Mouse (Mus musculus): ENCODE results near the gene Them7. TPM values are rescaled to one million over a fixed set of nuclear protein-coding genes. Genes with fewer than 3 reads are reported as not detected.

Them7 gene
- polyA plus RNA-seq, 1 experiment = not detected

DNA sequence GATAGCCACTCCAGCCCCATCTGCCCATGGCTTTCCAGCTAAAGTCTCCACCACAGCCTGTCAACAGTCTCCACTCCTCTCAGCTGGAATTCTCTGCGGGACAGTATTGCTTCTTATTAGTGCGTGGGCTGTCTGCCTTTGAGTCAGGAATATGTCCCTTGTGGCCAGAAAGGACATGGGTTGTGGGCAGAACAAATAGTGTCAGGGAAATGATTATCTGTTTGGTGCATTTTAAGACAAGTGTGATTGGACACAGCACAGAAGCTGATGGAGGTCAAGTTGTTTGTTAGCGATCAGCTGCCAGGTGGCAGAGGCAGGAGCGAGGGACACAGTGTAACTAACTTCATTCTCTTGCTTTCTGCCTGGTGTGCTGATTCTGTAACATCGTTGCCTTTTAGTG, 132.7 kb downstream of the Them7 start:
- Histone ChIP-seq H3K27ac (ENCODE audit: insufficient read depth, low read length) (no peak overlapping the region), H3K4me3 (ENCODE audit: insufficient read depth, low read length) (no peak overlapping the region), H3K4me1 (ENCODE audit: control insufficient read depth, insufficient read depth, low read length) (no peaks in the 10 kb centered on the region)
- TF ChIP-seq POLR2A (IDR thresholded peaks at IDR 0.05; ENCODE audit: extremely low read depth, insufficient read depth, low read length) (no peak), CTCF (IDR thresholded peaks at IDR 0.05; ENCODE audit: extremely low read depth, insufficient read depth, low read length) (no peak)

DNA sequence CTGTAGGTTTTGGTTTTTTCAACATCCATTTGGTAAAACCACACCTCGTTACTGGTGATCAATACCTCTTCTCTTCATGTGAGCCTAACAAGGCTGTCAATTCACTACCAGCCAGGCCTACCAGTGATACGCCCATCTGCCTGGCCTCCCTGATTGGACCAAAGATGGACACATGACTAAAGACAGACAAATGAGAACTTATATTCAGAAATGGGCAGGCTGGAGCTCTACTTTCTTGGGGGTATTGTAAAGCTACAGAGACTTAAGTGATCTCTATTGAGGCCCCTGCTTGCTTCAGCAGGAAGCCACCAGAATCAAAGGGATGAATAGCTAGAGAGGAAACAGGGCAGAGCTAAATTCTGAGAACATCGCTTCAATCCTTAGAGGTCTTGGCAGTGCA, 133.9 kb downstream of the Them7 start:
- TF ChIP-seq CTCF (IDR thresholded peaks at IDR 0.05; ENCODE audit: extremely low read depth, insufficient read depth, low read length) = no peak
- TF ChIP-seq POLR2A (IDR thresholded peaks at IDR 0.05; ENCODE audit: extremely low read depth, insufficient read depth, low read length) = no peak
- Histone ChIP-seq H3K27ac (ENCODE audit: insufficient read depth, low read length) (no peak overlapping the region), H3K4me1 (ENCODE audit: control insufficient read depth, insufficient read depth, low read length) (no peaks in the 10 kb centered on the region), H3K4me3 (ENCODE audit: insufficient read depth, low read length) (no peak overlapping the region)

DNA sequence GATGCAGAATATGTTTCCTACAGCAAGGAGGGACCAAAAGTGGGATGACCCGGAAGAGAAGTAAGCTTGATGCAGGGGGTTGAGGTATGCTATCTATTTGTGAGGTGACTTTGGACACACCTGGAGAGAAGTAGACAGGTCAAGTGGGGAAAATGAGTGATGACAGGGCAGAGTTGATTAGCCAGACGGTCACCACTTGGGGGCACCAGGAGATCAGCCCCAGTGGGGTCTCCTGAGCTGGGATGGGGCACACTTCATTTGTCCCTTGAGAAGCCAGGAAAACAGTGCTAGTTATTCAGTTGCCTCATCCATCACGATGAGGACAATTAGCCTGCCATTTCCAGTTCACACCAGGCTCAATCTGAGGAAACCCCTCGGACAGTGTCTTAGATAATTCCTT, 143.5 kb downstream of the Them7 start:
- no peak overlapping the region for H3K4me3 ChIP-seq (ENCODE audit: insufficient read depth, low read length)
- no peak overlapping the region for H3K27ac ChIP-seq (ENCODE audit: insufficient read depth, low read length)
- TF ChIP-seq POLR2A (IDR thresholded peaks at IDR 0.05; ENCODE audit: extremely low read depth, insufficient read depth, low read length) (no peak), CTCF (IDR thresholded peaks at IDR 0.05; ENCODE audit: extremely low read depth, insufficient read depth, low read length) (0 out of 2 replicates have a peak, but pooled peaks have one; percentile 14)

DNA sequence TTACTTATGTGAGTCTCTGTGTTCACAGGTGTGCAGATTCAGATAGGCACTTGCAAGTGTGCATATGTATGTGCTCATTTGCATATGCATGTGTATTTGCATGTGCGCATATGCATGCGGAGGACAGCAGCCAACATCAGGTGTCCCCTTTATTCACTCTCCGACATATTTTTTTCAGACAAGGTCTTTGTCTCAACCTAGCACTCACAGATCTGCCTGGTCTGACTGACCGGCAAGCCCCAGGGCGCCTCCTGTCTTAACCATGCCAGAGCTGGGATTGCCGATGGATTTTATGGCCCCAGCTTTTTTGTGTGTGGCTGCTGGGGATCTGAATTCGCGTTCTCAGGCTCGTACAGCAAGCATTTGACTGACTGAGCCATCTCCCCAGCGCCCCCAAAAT, 146.1 kb downstream of the Them7 start:
- Histone ChIP-seq H3K4me1 (ENCODE audit: control insufficient read depth, insufficient read depth, low read length) (peaks cover 2% of the 10 kb centered on the region; the same call in 1 of the 2 replicates), H3K4me3 (ENCODE audit: insufficient read depth, low read length) (no peak overlapping the region), H3K27ac (ENCODE audit: insufficient read depth, low read length) (no peak overlapping the region)
- TF ChIP-seq POLR2A (IDR thresholded peaks at IDR 0.05; ENCODE audit: extremely low read depth, insufficient read depth, low read length) (no peak), CTCF (IDR thresholded peaks at IDR 0.05; ENCODE audit: extremely low read depth, insufficient read depth, low read length) (no peak)

More for the DNA sequence above, 143.5 kb downstream of the Them7 start:
- H3K4me1 ChIP-seq (ENCODE audit: control insufficient read depth, insufficient read depth, low read length) = peaks cover 2% of the 10 kb centered on the region; the same call in 1 of the 2 replicates

DNA sequence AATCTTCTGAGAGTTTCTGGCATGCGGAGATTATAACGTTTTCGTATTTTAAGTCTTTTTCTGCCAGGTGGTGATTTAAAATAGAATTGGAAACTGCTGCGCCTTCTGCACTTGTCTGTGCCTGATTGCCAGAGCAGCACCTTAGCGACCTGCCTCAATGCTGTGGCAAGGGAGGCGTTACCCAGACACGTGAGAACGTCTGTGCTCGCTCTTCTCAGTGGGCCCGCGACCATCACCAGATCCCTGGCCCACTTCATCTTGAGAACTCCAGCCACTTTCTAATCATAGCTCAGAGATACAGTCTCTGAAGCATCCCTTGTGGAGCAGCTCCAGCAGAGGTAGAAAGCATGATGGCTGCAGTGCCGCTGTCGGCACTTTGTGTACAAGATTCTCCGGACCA, 146.6 kb downstream of the Them7 start:
- Histone ChIP-seq H3K27ac (ENCODE audit: insufficient read depth, low read length) (no peak overlapping the region), H3K4me1 (ENCODE audit: control insufficient read depth, insufficient read depth, low read length) (peaks cover 2% of the 10 kb centered on the region; the same call in 1 of the 2 replicates), H3K4me3 (ENCODE audit: insufficient read depth, low read length) (peak overlapping the region; percentile 21; the same call in 1 of the 2 replicates)
- TF ChIP-seq CTCF (IDR thresholded peaks at IDR 0.05; ENCODE audit: extremely low read depth, insufficient read depth, low read length) (no peak), POLR2A (IDR thresholded peaks at IDR 0.05; ENCODE audit: extremely low read depth, insufficient read depth, low read length) (no peak)

DNA sequence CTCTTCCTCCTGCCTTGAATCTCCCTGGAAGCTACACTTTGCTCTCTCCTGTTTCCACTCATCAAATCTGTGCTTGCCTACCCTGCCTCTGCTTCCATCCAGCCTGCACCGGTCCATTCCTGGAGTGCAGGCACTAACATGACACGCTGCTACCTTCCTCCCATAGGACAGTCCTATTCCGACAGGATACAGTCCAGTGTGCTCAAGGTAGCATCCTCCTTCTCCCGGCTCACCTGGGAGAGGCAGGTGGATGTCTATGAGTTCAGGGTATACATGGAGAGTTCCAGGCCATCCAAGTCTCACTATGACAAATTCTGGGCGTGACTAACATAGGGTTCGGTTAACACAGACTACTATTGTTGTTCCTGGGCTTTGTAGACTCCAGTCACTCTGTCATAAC, 148.0 kb downstream of the Them7 start:
- peaks cover 2% of the 10 kb centered on the region; the same call in 1 of the 2 replicates for H3K4me1 ChIP-seq (ENCODE audit: control insufficient read depth, insufficient read depth, low read length)
- no peak overlapping the region for H3K4me3 ChIP-seq (ENCODE audit: insufficient read depth, low read length)
- no peak overlapping the region for H3K27ac ChIP-seq (ENCODE audit: insufficient read depth, low read length)
- TF ChIP-seq POLR2A (IDR thresholded peaks at IDR 0.05; ENCODE audit: extremely low read depth, insufficient read depth, low read length) (no peak), CTCF (IDR thresholded peaks at IDR 0.05; ENCODE audit: extremely low read depth, insufficient read depth, low read length) (no peak)

DNA sequence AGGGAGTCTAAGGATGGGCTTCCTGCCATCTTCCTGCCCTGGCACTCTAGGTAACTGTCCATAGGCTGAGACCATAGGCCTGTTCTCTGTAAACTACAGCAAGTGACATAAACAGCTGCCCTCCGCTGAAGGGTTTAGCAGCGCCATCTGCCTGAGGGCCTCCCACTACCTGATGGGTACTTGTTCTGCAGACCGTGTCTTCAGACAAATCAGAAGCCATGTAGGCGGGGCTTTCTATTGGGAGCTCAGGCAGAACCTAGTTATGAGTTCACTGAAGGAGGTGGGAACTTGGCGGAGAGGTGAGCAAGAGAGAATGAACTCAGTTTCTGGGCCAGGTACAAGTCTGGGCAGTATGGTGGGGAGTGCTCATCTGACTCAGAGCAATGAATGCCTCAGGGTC, 148.6 kb downstream of the Them7 start:
- H3K4me3 ChIP-seq (ENCODE audit: insufficient read depth, low read length) = no peak overlapping the region
- no peak overlapping the region for H3K27ac ChIP-seq (ENCODE audit: insufficient read depth, low read length)
- TF ChIP-seq POLR2A (IDR thresholded peaks at IDR 0.05; ENCODE audit: extremely low read depth, insufficient read depth, low read length) (no peak), CTCF (IDR thresholded peaks at IDR 0.05; ENCODE audit: extremely low read depth, insufficient read depth, low read length) (no peak)
- H3K4me1 ChIP-seq (ENCODE audit: control insufficient read depth, insufficient read depth, low read length) = peaks cover 2% of the 10 kb centered on the region; the same call in 1 of the 2 replicates

DNA sequence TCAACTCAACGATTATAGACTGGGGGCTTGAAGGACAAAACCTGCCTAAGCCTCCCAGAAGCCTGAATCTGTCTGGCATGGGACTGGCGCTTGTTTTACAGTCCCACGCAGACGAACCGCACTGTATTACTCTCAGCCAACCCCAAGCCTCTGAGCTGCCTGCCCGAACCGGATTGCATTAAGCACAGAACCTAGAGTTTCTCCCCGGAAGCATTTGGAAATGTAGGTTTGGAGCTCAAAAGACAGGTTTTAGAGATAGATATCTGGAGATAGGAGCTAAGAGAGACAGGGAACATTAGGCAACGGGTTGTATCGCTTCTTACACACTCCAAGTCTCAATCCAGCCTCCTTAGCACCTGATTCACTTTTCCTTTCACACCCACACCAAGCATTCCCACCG, 149.5 kb downstream of the Them7 start:
- H3K27ac ChIP-seq (ENCODE audit: insufficient read depth, low read length) = no peak overlapping the region
- TF ChIP-seq POLR2A (IDR thresholded peaks at IDR 0.05; ENCODE audit: extremely low read depth, insufficient read depth, low read length) (no peak), CTCF (IDR thresholded peaks at IDR 0.05; ENCODE audit: extremely low read depth, insufficient read depth, low read length) (no peak)
- peaks cover 2% of the 10 kb centered on the region; the same call in 1 of the 2 replicates for H3K4me1 ChIP-seq (ENCODE audit: control insufficient read depth, insufficient read depth, low read length)
- H3K4me3 ChIP-seq (ENCODE audit: insufficient read depth, low read length) = no peak overlapping the region

DNA sequence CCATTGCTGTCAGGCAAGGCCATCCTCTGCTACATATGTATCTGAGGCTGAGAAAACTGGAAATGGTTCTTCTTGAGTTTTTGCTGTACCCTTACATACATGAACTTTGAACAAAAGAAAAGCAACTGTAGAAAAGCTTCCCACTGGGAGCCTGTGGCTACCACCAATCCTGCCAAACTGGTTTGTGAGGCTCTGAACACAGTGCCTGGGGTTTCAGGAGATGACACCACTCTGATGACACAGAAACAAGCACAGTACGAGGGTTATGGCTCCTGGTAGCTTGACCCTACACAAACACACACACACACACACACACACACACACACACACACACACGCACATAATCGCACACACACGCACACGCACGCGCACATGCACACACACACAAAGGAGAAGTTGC, 151.1 kb downstream of the Them7 start:
- no peak overlapping the region for H3K27ac ChIP-seq (ENCODE audit: insufficient read depth, low read length)
- no peak overlapping the region for H3K4me3 ChIP-seq (ENCODE audit: insufficient read depth, low read length)
- no peaks in the 10 kb centered on the region; the same call in 1 of the 2 replicates for H3K4me1 ChIP-seq (ENCODE audit: control insufficient read depth, insufficient read depth, low read length)
- no peak for TF ChIP-seq POLR2A (IDR thresholded peaks at IDR 0.05; ENCODE audit: extremely low read depth, insufficient read depth, low read length)
- TF ChIP-seq CTCF (IDR thresholded peaks at IDR 0.05; ENCODE audit: extremely low read depth, insufficient read depth, low read length) = no peak

DNA sequence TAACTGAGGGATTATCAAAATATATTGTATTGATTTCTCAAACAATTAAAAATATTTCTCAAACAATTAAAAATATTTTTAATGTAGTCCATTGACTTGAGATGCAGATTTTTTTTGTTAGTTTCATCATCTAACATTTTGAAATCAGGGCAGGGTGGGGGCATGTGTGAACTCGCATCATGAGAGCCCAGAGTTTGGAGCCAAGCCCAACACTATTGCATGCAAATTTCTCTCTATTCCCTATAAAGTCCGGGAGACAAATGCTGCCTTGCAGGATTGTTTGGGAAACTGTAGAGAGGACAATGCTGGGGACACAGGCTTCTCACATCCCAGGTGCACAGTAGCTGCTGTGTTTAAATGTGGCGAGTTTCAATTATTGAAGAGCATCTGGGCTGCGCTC, 151.6 kb downstream of the Them7 start:
- no peak for TF ChIP-seq CTCF (IDR thresholded peaks at IDR 0.05; ENCODE audit: extremely low read depth, insufficient read depth, low read length)
- Histone ChIP-seq H3K27ac (ENCODE audit: insufficient read depth, low read length) (no peak overlapping the region), H3K4me3 (ENCODE audit: insufficient read depth, low read length) (no peak overlapping the region), H3K4me1 (ENCODE audit: control insufficient read depth, insufficient read depth, low read length) (no peaks in the 10 kb centered on the region; the same call in 1 of the 2 replicates)

Data from cortical plate, adult 2 months (tissue).